Mouse (Mus musculus): ENCODE measurements around the gene Olfr370.

DNA sequence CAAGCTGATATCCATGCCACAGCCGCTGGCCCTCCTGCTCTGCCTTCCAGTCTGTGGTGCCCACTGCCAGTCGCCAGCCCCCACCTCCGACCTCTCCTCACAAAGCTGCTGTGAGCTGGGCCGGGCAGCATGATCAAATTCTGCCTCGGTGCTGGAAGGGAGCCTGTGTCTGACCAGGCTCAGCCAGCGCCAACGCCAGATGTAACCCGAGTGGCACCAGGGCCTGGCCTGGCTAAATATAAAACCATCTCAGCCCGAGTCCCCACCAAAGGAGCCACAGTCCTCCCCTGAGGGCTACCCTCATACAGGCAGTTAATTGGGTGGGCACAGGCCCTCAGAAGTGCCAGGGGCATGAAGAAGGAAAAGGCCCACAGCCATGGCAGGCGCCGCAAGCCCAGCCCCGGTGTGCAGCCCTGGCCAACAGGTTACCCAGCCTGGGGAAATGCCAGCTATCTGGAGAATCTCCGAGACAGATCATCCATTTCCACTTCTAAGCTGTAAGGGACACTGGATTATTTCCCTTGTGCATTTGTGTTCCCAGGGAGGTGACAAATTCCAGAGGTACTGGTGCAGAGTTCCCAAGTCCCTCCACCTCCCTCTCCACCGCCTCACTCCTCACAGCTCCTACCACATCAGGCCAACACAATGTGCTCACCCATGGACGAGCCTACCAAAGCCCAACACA is 39.2 kb downstream of the Olfr370 start:
- no peak for TF ChIP-seq CTCF (IDR thresholded peaks at IDR 0.05; ENCODE audit: control insufficient read depth, insufficient read depth, insufficient replicate concordance, low read depth, low read length)
- no peak for TF ChIP-seq POLR2A (IDR thresholded peaks at IDR 0.05; ENCODE audit: control insufficient read depth, low read depth, low read length)
